Mouse (Mus musculus): ENCODE data around the gene Gm10961.

- TF ChIP-seq EP300 (IDR thresholded peaks at IDR 0.05; ENCODE audit: low read depth): no peak
- no peak for TF ChIP-seq CTCF (IDR thresholded peaks at IDR 0.05; ENCODE audit: low read depth)
Measured at GRCm38 (mm10) chr3:107636236-107636635, 5.1 kb downstream of the Gm10961 start.
